Mouse (Mus musculus) 416B (cell line): ENCODE data around the gene Smap2.
"Not testable (repeated sequence)": the region's sequence is repeated elsewhere in the genome, so short reads cannot be mapped to it uniquely, and the experiment has no call there.

Experiments used
- DNase-seq: peaks from one replicate; pipeline ENCODE4 v3.0.0; 2011; ENCODE audit warnings: low read depth

The Smap2 gene

GRCm38 (mm10) chr4:121016928-121017657 is at the start of gene Smap2:
TSS of gene Smap2 (minus strand) at chr4:121017247.
- DNase-seq = peak; percentile 95

DNA sequence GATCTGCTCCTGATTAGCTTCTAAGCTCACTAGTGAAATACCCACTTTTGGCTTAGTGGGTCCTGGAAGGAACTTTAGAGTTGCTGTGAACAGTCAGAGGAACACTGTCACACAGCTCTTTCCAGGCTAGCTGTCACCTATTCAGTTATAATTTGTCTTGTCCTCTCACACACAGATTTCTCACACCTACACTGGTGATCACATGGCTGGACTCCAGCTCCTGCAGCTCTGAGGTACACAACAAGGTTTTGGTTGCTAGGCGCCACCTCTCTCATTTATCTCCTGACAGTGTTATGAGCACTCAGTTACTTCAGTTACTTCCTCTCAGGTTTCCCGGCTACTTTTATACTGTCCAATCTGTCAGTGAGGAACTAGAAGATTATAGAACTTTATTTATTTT is 48.3 kb upstream of the Smap2 start:
- DNase-seq = no peak

- DNase-seq = not testable (repeated sequence)
Observed at GRCm38 (mm10) chr4:121059218-121059617, 42.2 kb upstream of the Smap2 start.

GRCm38 (mm10) chr4:121057032-121057431 is 40.0 kb upstream of the Smap2 start:
- DNase-seq = no peak

DNA sequence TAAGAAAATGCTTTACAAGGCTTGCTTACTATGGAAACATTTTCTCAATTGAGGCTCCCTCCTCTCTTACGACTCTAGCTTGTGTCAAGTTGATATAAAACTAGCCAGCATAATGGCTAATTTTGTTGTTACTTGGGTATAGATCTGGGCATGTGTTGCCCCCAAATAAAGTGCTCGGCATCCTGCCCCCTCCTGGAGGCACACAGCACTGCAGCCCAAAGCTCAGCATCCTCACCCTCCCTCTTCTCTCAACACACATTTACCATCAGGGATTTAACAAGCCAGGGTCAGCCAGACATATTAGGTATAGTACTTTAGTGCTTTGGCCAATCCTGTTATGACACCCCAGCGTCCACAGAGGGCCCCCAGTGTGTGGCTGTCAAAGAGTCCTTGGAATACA is 39.3 kb upstream of the Smap2 start:
- DNase-seq = peak; percentile 5

DNA sequence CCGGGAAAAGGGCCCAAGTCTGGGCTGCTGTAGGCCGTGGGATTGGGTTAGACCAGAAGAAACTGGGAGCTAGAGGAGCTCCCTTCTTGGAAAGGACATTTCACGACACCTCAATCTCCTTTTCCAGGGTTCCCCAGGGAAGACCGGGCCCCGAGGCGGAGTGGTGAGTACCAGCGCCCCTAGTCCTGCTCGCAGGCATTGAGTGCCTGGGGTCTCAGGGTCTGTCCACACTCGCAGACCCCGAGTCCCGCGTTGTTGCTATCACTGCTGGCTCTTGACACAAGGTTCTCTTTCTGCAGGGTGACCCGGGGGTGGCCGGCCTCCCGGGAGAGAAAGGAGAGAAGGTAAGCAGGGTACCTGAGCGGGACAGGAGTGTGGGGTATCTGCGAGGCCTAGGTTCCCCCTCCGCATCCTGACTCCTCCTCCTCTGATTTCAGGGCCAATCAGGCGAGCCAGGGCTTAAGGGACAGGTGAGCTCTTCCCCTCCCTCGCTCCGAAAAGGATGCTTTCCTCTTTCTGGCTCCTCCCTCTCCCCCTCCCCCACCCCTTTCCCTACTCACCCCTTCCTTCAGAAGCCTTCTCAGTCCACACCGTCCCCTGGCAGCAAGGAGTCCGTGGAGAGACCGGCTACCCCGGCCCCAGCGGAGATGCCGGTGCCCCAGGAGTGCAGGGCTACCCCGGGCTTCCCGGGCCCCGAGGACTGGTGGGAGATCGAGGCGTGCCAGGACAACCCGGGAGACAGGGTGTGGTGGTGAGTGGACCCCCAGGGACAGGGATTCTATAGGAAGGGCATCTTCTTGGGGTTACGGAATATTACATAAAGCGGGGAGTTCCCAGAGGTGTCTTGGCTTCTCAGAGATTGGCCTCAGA is 35.6 kb upstream of the Smap2 start:
- no peak for DNase-seq

- no peak for DNase-seq
Observed at GRCm38 (mm10) chr4:121051863-121052262, 34.8 kb upstream of the Smap2 start.

DNA sequence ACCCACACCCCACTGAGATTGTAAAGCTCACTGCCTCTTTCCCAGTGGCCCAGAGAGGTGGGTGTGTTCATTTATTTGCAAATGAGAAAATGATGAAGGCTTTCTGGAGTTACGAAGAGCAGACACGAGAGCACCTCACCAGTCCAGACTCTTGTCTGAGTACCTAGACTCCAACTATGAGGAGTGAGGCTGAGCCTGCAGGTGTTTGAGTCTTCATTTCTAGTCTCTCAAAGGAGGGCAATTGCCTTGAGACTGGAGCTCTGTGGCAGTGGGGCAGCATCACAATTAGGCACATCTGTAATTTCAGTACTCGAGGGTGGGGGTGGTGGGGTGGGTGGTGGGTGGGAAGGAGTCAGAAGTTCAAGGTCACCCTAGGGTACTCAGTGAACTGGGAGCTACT is 25.9 kb upstream of the Smap2 start:
- no peak for DNase-seq

DNA sequence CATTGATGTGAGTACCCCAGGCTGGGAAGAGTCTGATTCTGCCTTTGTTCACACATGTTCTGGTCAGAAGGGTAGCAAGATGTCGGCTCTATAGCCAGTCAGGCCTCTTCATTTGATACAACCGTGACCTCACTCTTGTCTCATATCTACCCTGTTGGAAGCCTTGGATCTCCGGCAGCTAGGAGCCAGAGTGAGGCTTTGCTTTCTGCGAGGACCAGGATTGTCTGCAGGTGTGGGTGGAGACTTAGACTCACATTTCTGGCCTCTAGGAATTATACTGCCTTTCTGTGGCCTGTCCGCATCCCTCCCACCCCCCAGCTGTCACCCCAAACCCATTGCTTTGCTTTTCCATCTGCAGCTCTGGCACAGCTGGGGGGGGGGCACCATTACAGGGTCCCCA is 25.4 kb upstream of the Smap2 start:
- no peak for DNase-seq

GRCm38 (mm10) chr4:121040897-121041671 is 24.0 kb upstream of the Smap2 start:
- peak; percentile 74 for DNase-seq

DNA sequence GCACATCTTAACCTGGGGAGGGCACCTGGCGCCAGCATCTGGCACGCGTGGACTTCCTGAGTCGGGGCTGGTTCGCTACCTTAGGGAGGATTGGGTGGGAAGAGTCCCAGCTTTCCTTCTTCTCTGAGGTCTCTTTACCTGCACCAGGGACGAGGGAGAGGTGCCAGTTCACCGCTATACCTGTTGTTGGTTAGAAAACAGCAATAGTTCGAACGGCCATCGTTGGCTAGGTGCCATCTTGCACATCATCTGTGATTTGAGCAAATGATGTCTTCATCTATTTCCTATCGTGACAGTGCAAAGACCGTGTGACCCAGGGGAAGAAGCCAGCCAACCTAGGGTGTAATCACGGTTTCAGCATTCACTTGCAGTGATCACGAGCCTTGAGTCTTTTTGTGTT is 23.3 kb upstream of the Smap2 start:
- no peak for DNase-seq

GRCm38 (mm10) chr4:121039331-121040115 is 22.5 kb upstream of the Smap2 start, which contains the start of gene Col9a2:
TSS of gene Col9a2 (plus strand) at chr4:121039385.
- DNase-seq = no peak

DNA sequence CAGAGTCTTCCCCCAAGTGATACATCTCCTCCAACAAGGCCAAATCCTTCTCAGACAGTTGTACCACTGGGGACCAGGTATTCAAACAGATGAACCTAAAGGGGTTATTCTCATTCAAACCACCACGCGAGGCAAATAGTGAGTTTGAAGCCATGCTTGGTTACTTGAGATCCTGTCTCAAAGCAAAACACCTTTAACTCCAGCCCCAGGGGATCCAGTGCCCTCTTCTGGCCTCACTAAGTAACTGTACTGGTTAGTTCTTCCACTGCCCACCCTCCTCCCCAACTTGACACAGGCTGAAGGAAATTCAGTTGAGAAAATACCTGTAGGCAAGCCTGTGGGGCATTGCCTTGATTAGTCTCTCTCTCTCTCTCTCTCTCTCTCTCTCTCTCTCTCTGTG is 16.0 kb upstream of the Smap2 start:
- DNase-seq = peak; percentile 62

- DNase-seq = peak; percentile 62
Observed at GRCm38 (mm10) chr4:121031440-121031839, 14.4 kb upstream of the Smap2 start.

DNA sequence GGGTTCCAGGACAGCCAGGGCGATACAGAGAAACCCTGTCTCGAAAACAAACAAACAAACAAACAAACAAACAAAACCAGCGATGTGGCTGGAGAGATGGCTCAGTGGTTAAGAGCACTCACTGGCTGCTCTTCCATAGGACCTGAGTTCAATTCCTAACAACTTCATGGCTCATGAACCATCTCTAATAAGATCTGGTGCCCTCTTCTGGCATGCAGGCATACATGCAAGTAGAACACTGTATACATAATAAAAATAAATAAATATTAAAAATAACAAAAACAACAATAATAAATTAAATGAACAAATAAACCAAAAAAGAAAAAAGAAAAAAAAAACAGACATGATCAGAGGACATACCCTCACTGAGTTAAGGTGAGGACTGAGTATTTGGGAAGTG is 12.6 kb upstream of the Smap2 start:
- no peak for DNase-seq

DNA sequence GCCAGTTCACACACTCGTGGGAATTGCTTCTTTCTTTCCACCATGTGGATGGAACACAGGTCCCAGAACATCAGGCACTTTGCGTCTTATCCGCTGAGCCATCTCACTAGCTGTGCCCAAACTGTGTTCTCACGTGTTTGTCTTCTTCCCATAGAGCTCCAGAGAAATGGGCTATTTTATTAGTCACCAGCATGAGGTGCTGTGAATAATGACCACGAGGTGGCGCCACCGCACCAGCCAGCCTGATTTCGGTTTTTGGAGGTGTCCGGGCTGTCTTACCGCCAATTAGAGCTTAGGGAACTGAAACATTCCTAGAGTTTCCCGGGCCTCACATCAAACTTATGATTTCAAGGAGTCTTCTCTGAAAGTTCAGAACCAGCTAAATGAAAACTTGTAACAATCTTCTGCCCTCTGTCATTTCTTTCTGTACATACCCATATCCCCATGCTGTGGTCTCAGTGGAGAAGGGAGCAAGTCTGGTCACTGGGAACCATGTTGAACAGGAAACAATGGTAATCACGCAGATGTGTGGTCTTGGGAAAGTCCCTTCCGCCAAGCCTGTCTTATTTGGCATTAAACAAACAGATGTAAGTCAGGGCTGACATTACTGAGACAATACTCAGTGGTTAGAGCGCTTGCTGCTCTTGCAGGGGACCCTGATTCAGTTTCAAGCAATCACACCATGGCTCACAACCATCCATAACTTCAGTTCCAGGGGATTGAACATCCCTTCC is 11.8 kb upstream of the Smap2 start:
- DNase-seq = peak; percentile 74

DNA sequence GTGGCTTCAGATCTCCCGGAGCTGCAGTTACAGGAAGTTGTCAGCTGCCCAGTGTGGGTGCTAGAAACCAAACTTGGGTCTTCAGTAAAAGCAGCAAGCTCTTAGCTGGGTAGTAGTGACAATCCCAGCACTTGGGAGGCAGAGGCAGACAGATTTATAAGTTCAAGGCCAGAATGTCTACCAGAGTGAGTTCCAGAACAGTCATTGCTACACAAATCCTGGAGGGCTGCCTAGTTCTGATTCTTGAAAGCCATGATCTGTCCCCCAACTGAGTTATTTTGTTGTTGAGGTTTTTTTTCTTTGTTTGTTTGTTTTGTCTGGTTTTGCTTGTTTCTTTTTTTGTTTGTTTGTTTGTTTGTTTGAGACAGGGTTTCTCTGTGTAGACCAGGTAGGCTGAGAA is 11.1 kb upstream of the Smap2 start:
- DNase-seq = no peak

- no peak for DNase-seq
Observed at GRCm38 (mm10) chr4:121025681-121026080, 8.6 kb upstream of the Smap2 start.

DNA sequence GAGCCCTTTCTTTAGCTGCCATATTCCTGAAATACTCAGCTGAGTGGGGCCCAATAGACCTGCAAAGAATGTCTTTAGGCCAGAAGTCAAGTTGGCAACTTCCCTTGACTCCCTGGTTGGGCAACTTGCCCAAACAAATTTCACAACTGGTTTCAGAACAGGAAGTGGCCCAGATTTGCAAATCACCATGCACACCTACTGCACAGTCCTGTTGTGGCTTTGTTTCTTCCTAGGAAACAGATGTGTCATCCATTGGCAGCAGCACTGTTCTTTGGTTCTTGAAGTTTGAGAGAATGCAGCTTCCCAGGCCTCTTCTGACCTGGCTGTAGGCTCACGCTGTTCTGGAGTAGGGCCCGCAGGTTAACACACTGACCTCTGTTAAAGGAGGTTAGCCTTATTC is 6.9 kb upstream of the Smap2 start:
- peak; percentile 97 for DNase-seq

- no peak for DNase-seq
Observed at GRCm38 (mm10) chr4:121023464-121023863, 6.4 kb upstream of the Smap2 start.

GRCm38 (mm10) chr4:121021911-121022310 is 4.9 kb upstream of the Smap2 start:
- DNase-seq = no peak
